8 mouse cellular contexts compared by ENCODE assay signal in the genomic region with DNA sequence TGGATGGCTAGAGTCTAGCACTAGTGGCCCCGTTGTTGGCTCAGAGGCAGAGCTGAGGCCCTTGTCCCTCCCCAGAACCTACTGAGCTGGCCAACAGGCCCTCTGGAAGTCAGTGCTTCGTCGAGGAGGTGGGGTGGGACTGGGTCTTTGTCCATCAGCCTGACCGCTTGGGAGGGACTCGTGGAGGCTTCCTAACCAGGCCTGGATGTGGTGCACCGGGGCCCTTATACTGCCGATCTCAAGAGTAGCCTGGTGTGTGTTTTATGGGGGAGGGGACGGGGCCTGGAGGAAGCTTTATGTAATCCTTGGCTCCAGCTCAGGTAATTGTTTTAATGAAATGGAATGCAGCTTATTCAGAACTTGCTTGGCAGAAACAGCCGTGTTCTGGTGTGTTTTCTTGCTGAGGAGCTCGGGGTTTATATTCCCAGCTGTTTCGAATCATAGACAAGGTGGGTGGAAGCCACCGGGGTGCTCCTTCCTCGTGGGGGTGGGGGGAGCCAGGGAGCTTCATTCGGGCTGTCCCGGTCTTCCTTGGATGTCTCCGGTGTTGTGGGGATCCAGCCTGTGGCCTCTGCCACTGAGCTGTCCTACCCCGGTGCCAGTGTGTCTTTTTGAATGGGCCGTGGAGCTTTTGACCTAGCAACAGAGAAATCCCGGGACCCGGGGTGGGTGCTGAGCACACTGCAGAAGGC. TPM values are rescaled to one million over a fixed set of nuclear protein-coding genes. Genes with fewer than 3 reads are reported as not detected.
DNase-seq lines count a peak whose midpoint lies in the region; ATAC-seq lines count a peak whose summit lies in the region.

No protein-coding gene starts in this region.

- DNase-seq in cerebellum, adult 9-10 months = peak; percentile 69
- no peak for DNase-seq in cerebellum, postnatal 25 days
- peak; percentile 70 for DNase-seq in embryonic facial prominence, embryonic 10.5 days (ENCODE audit: low spot score)
- peak; percentile 74 for DNase-seq in kidney, postnatal 10 days
- DNase-seq in lung, postnatal 4 days = peak; percentile 80 to 89
- DNase-seq in ovary, postnatal 36 days (ENCODE audit: low spot score) = no peak
- DNase-seq in spleen, adult 12 weeks (ENCODE audit: low spot score) = no peak

- H3K4me2 ChIP-seq in heart, embryonic 14.5 days (ENCODE audit: low read length) = peak overlapping the region; percentile 39

- peak overlapping the region; percentile 62 for H3K9ac ChIP-seq in heart, embryonic 14.5 days (ENCODE audit: low read length)

- peaks cover 59% of the 10 kb centered on the region for H3K36me3 ChIP-seq in embryonic facial prominence, embryonic 10.5 days (replicated peaks)
- peaks cover 3% of the 10 kb centered on the region; the same call in 1 of the 2 replicates for H3K36me3 ChIP-seq in heart, embryonic 14.5 days (ENCODE audit: control insufficient read depth, insufficient read depth, low read length)

- WGBS in embryonic facial prominence, embryonic 10.5 days = 51% methylated on average over 20 of the region's 20 CpGs
- 43% methylated on average over 20 of the region's 20 CpGs for WGBS in heart, embryonic 14.5 days

- peak; percentile 79 for ATAC-seq in heart, embryonic 14.5 days (ENCODE audit: insufficient number of reproducible peaks, insufficient read depth, low FRiP score, low read depth)

- H3K9me3 ChIP-seq in embryonic facial prominence, embryonic 10.5 days = no peaks in the 10 kb centered on the region
- H3K9me3 ChIP-seq in heart, embryonic 14.5 days (ENCODE audit: control insufficient read depth, low read length) = no peaks in the 10 kb centered on the region

- H3K27me3 ChIP-seq in embryonic facial prominence, embryonic 10.5 days (replicated peaks; ENCODE audit: low read depth, poor library complexity, severe bottlenecking) = no peaks in the 10 kb centered on the region
- H3K27me3 ChIP-seq in heart, embryonic 14.5 days (ENCODE audit: control insufficient read depth, insufficient read depth, low read length) = no peaks in the 10 kb centered on the region

- peaks cover 54% of the 10 kb centered on the region for H3K4me1 ChIP-seq in embryonic facial prominence, embryonic 10.5 days
- H3K4me1 ChIP-seq in heart, embryonic 14.5 days (ENCODE audit: control insufficient read depth in 2 of 2, insufficient read depth in 2 of 2, low read length in 2 of 2) = peaks cover 25 to 35% of the 10 kb centered on the region in 2 experiments

- H3K4me3 ChIP-seq in embryonic facial prominence, embryonic 10.5 days = peak overlapping the region; percentile 34
- no peak overlapping the region for H3K4me3 ChIP-seq in heart, embryonic 14.5 days (ENCODE audit: control insufficient read depth in 1 of 2, insufficient read depth in 1 of 2, low read depth in 1 of 2, low read length in 2 of 2)

- peak overlapping the region; percentile 89 for H3K27ac ChIP-seq in embryonic facial prominence, embryonic 10.5 days (replicated peaks)
- H3K27ac ChIP-seq in heart, embryonic 14.5 days (replicated peaks in 1 of 2; ENCODE audit: control insufficient read depth in 1 of 2, insufficient read depth in 1 of 2, low read depth in 2 of 2, low read length in 2 of 2) = peak overlapping the region; percentile 58 to 92

RNA-seq across cellular contexts. Expression of a gene that starts 8.6 kb away (rescaled TPM):
- 50.3 and 50.6 TPM in 2 replicates for polyA plus RNA-seq in embryonic facial prominence, embryonic 10.5 days (2016; fragmentation: Nextera tagmentation; extraction: Ambion mirVana)
- 14.4 and 19.1 TPM in 2 replicates for polyA plus RNA-seq in heart, embryonic 14.5 days (2014; fragmentation: Nextera tagmentation; extraction: Ambion mirVana)

RNA-seq across cellular contexts. Expression of a gene that starts 30.5 kb away (rescaled TPM):
- 14.5 and 16.0 TPM in 2 replicates for polyA plus RNA-seq in embryonic facial prominence, embryonic 10.5 days (2016; fragmentation: Nextera tagmentation; extraction: Ambion mirVana)
- 19.2 and 22.5 TPM in 2 replicates for polyA plus RNA-seq in heart, embryonic 14.5 days (2014; fragmentation: Nextera tagmentation; extraction: Ambion mirVana)

RNA-seq across cellular contexts. Expression of a gene that starts 44.2 kb away (rescaled TPM):
- 1,413 and 1,489 TPM in 2 replicates for polyA plus RNA-seq in embryonic facial prominence, embryonic 10.5 days (2016; fragmentation: Nextera tagmentation; extraction: Ambion mirVana)
- 1,183 and 1,268 TPM in 2 replicates for polyA plus RNA-seq in heart, embryonic 14.5 days (2014; fragmentation: Nextera tagmentation; extraction: Ambion mirVana)

RNA-seq across cellular contexts. Expression of a gene that starts 49.0 kb away (rescaled TPM):
- not detected in 2 replicates for polyA plus RNA-seq in embryonic facial prominence, embryonic 10.5 days (2016; fragmentation: Nextera tagmentation; extraction: Ambion mirVana)
- not detected in 2 replicates for polyA plus RNA-seq in heart, embryonic 14.5 days (2014; fragmentation: Nextera tagmentation; extraction: Ambion mirVana)

RNA-seq across cellular contexts. Expression of a gene that starts 50.0 kb away (rescaled TPM):
- polyA plus RNA-seq in embryonic facial prominence, embryonic 10.5 days (2016; fragmentation: Nextera tagmentation; extraction: Ambion mirVana) = 65.0 and 65.1 TPM in 2 replicates
- 25.2 and 26.3 TPM in 2 replicates for polyA plus RNA-seq in heart, embryonic 14.5 days (2014; fragmentation: Nextera tagmentation; extraction: Ambion mirVana)

Comparison
In these comparisons a context has a peak if more than half of its experiments do, and no peak if none do; other contexts are left out.
1. DNase-seq: peak in cerebellum, adult 9-10 months (single experiment), embryonic facial prominence, embryonic 10.5 days (single experiment), kidney, postnatal 10 days (single experiment) and lung, postnatal 4 days (2 of 2); none in cerebellum, postnatal 25 days (0 of 2), ovary, postnatal 36 days (single experiment) and spleen, adult 12 weeks (single experiment).